Mouse (Mus musculus) bone marrow, adult 2 months (tissue): Measurements from ENCODE around the gene Jazf1. TPM values are rescaled to one million over a fixed set of nuclear protein-coding genes. Genes with fewer than 3 reads are reported as not detected.

ENCODE experiments used
- H3K27ac ChIP-seq: fragments of 200-500 bp; 2 replicates; pipeline ENCODE4 v1.5.1; 2012; ENCODE audit warnings: low read depth, mild to moderate bottlenecking, control low read depth, inconsistent platforms, low read length; ENCODE audit not compliant: control insufficient read depth, poor library complexity, insufficient read depth
- H3K4me1 ChIP-seq: fragments of 200-500 bp; 2 replicates; pipeline ENCODE4 v1.6.1; 2011; ENCODE audit warnings: low read length; ENCODE audit not compliant: control insufficient read depth, insufficient read depth
- H3K4me3 ChIP-seq: fragments of 200-500 bp; replicated peaks from 2 replicates; pipeline ENCODE3; 2011; ENCODE audit warnings: mild to moderate bottlenecking, low read depth, low read length, control low read depth; ENCODE audit not compliant: control insufficient read depth
- CTCF ChIP-seq: fragments of 200-500 bp; IDR thresholded peaks from 2 replicates; pipeline ENCODE4 v1.5.1; 2011; ENCODE audit warnings: low read length, control low read depth; ENCODE audit not compliant: control insufficient read depth, insufficient read depth
- POLR2A ChIP-seq: fragments of 200-500 bp; IDR thresholded peaks from 2 replicates; pipeline ENCODE4 v1.6.1; 2011; ENCODE audit warnings: low read depth, mild to moderate bottlenecking, control low read depth, low read length, borderline replicate concordance; ENCODE audit not compliant: control insufficient read depth
- WGBS: fragments of 180-500 bp; shearing (Covaris S2); methylation state at CpG from one replicate; pipeline ENCODE4 v1.1.7; 2018; 5-methylcytosine and 5-hydroxymethylcytosine counted together
- polyA plus RNA-seq: library from polyadenylated mRNA; stranded (reverse); fragments of >200 nt; gene quantifications from 2 replicates; pipeline ENCODE4 v1.2.4, GENCODE M21; 2011; ENCODE audit warnings: low replicate concordance; ENCODE audit not compliant: missing spikeins, insufficient read depth, insufficient read length

Jazf1 gene
- polyA plus RNA-seq, 1 experiment: not detected

GRCm38 (mm10) chr6:52790316-52790715, 278.1 kb downstream of the Jazf1 start:
- no peaks in the 10 kb centered on the region for H3K4me1 ChIP-seq
- 83% methylated on average over 10 of the region's 10 CpGs for WGBS
- no peak overlapping the region for H3K4me3 ChIP-seq
- no peak overlapping the region for H3K27ac ChIP-seq
- no peak for TF ChIP-seq CTCF
- no peak for TF ChIP-seq POLR2A

GRCm38 (mm10) chr6:52779546-52779945, 288.9 kb downstream of the Jazf1 start:
- H3K4me1 ChIP-seq: no peaks in the 10 kb centered on the region
- no peak overlapping the region for H3K27ac ChIP-seq
- no peak for TF ChIP-seq POLR2A
- no peak for TF ChIP-seq CTCF
- WGBS: 82% methylated on average over 5 of the region's 5 CpGs
- H3K4me3 ChIP-seq: no peak overlapping the region

- 89% methylated on average over 5 of the region's 5 CpGs for WGBS
- H3K4me1 ChIP-seq: no peaks in the 10 kb centered on the region
- no peak for TF ChIP-seq POLR2A
- TF ChIP-seq CTCF: no peak
Measured at GRCm38 (mm10) chr6:52778523-52778922, 289.9 kb downstream of the Jazf1 start.

GRCm38 (mm10) chr6:52777034-52777433, 291.4 kb downstream of the Jazf1 start:
- no peak overlapping the region for H3K27ac ChIP-seq
- 89% methylated on average over 8 of the region's 8 CpGs for WGBS
- TF ChIP-seq POLR2A (no peak), CTCF (no peak)
- no peaks in the 10 kb centered on the region for H3K4me1 ChIP-seq
- no peak overlapping the region for H3K4me3 ChIP-seq

More at GRCm38 (mm10) chr6:52778523-52778922, 289.9 kb downstream of the Jazf1 start:
- H3K4me3 ChIP-seq: no peak overlapping the region
- no peak overlapping the region for H3K27ac ChIP-seq

GRCm38 (mm10) chr6:52775956-52776355, 292.5 kb downstream of the Jazf1 start:
- Histone ChIP-seq H3K27ac (no peak overlapping the region), H3K4me1 (no peaks in the 10 kb centered on the region), H3K4me3 (no peak overlapping the region)
- no peak for TF ChIP-seq CTCF
- TF ChIP-seq POLR2A: no peak
- 66% methylated on average over 8 of the region's 8 CpGs for WGBS

- 47% methylated on average over 3 of the region's 3 CpGs for WGBS
- Histone ChIP-seq H3K4me1 (no peaks in the 10 kb centered on the region), H3K4me3 (no peak overlapping the region), H3K27ac (no peak overlapping the region)
- TF ChIP-seq POLR2A (no peak), CTCF (no peak)
Measured at GRCm38 (mm10) chr6:52775350-52775749, 293.1 kb downstream of the Jazf1 start.

- H3K4me3 ChIP-seq: no peak overlapping the region
- WGBS: 43% methylated on average over 5 of the region's 5 CpGs
- TF ChIP-seq POLR2A (no peak), CTCF (no peak)
- no peak overlapping the region for H3K27ac ChIP-seq
- no peaks in the 10 kb centered on the region for H3K4me1 ChIP-seq
Measured at GRCm38 (mm10) chr6:52773132-52773531, 295.3 kb downstream of the Jazf1 start.

GRCm38 (mm10) chr6:52770789-52771188, 297.6 kb downstream of the Jazf1 start:
- TF ChIP-seq CTCF: no peak
- no peak for TF ChIP-seq POLR2A
- 96% methylated on average over 1 of the region's 1 CpGs for WGBS
- no peaks in the 10 kb centered on the region; the same call in 1 of the 2 replicates for H3K4me1 ChIP-seq

GRCm38 (mm10) chr6:52765206-52765605, 303.2 kb downstream of the Jazf1 start:
- H3K4me3 ChIP-seq: no peak overlapping the region
- WGBS: 62% methylated on average over 7 of the region's 7 CpGs
- no peaks in the 10 kb centered on the region; the same call in 1 of the 2 replicates for H3K4me1 ChIP-seq
- H3K27ac ChIP-seq: no peak overlapping the region
- TF ChIP-seq CTCF (no peak), POLR2A (no peak)

More at GRCm38 (mm10) chr6:52770789-52771188, 297.6 kb downstream of the Jazf1 start:
- Histone ChIP-seq H3K27ac (no peak overlapping the region), H3K4me3 (no peak overlapping the region)
